Mouse (Mus musculus) kidney, adult 10 weeks (tissue): ENCODE data around the gene Sh3bp5l. TPM values are rescaled to one million over a fixed set of nuclear protein-coding genes. Genes with fewer than 3 reads are reported as not detected.

Experiments used
- polyA plus RNA-seq: library from polyadenylated mRNA; stranded (reverse); fragments of 350-450 nt; fragmentation: Illumina TruSeq; extraction: RNeasy Lipid Tissue Mini Kit (QIAGEN cat#74804); gene quantifications from one replicate; pipeline ENCODE4 v1.2.3, GENCODE M21; 2014; ENCODE audit warnings: low read depth, low replicate concordance

Sh3bp5l gene
- 0.65 TPM for polyA plus RNA-seq

DNA sequence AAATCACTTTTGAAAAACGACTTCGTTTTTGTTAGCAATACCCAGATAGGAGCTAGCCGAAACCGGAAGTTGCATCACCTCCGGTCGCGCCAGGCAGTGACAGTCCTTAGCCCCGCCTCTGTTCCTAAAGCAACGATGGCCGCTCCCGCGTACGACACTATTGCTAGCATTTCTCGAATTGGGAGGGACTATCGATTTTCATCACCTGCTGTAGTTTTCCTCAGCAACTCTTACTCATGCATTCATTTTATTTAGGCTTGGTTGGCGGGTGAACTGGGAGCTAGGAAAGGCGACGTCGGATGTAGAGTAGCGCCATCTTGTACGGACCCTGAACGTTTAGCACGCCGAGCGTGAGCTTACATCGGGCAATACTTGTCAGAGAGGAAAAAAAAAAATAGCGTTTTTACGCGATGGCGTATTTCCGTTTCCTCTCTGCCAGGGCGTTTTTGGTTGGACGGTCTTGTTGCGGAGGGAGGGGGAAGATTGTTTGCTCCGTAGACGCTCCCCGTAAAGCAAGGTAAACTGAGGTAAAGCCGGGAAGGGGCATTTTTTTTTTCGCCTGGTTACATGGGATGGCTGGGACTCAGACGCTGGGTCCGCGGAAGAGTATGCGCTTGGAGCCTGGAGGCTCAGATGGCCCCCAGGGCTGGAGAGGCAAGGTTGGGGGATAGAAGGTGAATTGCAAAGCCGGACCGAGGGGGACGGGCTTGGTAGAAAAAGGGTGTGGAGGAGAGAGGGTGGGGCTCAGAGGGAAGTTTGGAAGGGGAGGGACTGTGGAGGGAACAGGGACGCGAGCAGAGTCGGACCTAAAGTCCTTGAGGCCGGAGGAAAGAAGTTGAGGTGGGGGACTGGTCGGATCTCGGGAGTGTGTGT is at the start of gene Sh3bp5l, which contains the start of gene Zfp672:
Sh3bp5l (plus strand) TSS at position 449 of the 873 bp plus-strand sequence.
Zfp672 (minus strand) TSS at position 64 of the 873 bp plus-strand sequence.

DNA sequence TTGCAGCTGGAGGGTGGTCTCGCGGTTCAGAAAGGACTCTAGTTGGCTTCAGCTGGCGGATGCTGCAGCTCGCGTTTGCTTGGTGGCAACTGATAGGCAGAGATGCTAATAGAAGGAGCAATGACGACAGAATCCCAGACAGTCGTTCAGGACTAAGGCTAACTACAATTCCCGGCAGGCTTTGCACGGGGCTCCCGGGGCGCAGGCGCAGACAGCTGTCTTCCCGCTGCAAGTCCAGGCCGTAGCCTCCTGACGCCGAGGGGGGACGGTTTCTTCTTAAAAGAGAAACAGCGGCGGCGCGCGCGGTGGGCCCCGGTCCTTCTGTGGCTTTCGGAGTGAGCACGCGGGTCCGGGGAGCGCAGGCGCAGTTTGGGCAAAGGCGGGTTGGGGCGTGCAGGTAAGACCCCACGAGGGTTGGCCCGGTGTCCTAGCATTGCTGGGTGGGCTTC is 23.6 kb upstream of the Sh3bp5l start, which contains the start of gene Zfp692:
Zfp692 (plus strand) TSS at position 210 of the 449 bp plus-strand sequence.

DNA sequence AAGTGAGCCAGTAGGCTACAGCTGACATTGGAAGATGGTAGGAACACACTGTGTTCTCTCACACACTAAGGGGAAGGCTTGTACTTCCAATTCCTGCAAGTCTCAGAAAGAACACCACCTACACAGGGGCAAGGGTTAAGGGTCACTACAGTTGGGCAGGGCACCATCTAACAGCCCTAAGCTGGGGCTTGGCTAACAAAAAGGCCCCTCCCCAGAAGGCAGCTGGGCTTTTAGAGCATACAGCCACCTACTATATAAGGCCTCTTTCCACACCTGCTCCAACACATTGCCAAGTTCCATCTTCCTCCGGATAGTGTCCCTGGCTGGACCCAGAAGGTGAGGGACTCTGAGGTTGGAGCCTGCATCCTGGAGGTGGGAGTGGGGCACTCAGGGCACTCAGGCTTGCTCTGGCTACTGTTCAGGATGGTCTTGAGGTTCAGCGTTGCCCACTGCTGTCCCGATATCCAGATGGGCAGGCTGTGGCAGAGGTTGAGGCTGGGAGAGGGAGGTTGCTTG is 48.3 kb downstream of the Sh3bp5l start, which contains the start of gene Lypd8:
Lypd8 (plus strand) TSS at position 281 of the 516 bp plus-strand sequence.

Other genes with a start within 250 kb of the Sh3bp5l start
- not detected for gene Gm12248, start 237.6 kb upstream of the Sh3bp5l start, polyA plus RNA-seq
- 24.2 TPM for gene Cnot8, start 226.6 kb upstream of the Sh3bp5l start, polyA plus RNA-seq
- gene Gemin5, start 162.2 kb upstream of the Sh3bp5l start, polyA plus RNA-seq = 3.9 TPM
- 70.5 TPM for gene Mrpl22, start 159.1 kb upstream of the Sh3bp5l start, polyA plus RNA-seq
- 11.9 TPM for gene Igtp, start 131.2 kb upstream of the Sh3bp5l start, polyA plus RNA-seq
- gene Irgm2, start 131.1 kb upstream of the Sh3bp5l start, polyA plus RNA-seq = 17.5 TPM
- not detected for gene 4930438A08Rik, start 55.9 kb upstream of the Sh3bp5l start, polyA plus RNA-seq
- 0.61 TPM for gene Zfp692, start 23.7 kb upstream of the Sh3bp5l start, polyA plus RNA-seq
- 65.9 TPM for gene Zfp672, start 385 bp upstream of the Sh3bp5l start, polyA plus RNA-seq
- not detected for gene Lypd8, start 48.3 kb downstream of the Sh3bp5l start, polyA plus RNA-seq
- gene 1810065E05Rik, start 90.4 kb downstream of the Sh3bp5l start, polyA plus RNA-seq = not detected
- gene Gm12253, start 101.8 kb downstream of the Sh3bp5l start, polyA plus RNA-seq = not detected
- not detected for gene Lypd9, start 122.2 kb downstream of the Sh3bp5l start, polyA plus RNA-seq
- gene Olfr30, start 131.5 kb downstream of the Sh3bp5l start, polyA plus RNA-seq = not detected
- gene Olfr332, start 161.8 kb downstream of the Sh3bp5l start, polyA plus RNA-seq = not detected
- not detected for gene Olfr331, start 171.8 kb downstream of the Sh3bp5l start, polyA plus RNA-seq
- gene Olfr330, start 204.1 kb downstream of the Sh3bp5l start, polyA plus RNA-seq = not detected
- not detected for gene Olfr329-ps, start 215.7 kb downstream of the Sh3bp5l start, polyA plus RNA-seq
- gene Olfr328, start 224.9 kb downstream of the Sh3bp5l start, polyA plus RNA-seq = not detected
- gene Olfr224, start 239.8 kb downstream of the Sh3bp5l start, polyA plus RNA-seq = not detected
- gene Olfr325, start 247.0 kb downstream of the Sh3bp5l start, polyA plus RNA-seq = not detected